Mouse (Mus musculus) brain, embryonic 14.5 days (tissue): ENCODE data around the gene Gga1.

Experiments
- CTCF ChIP-seq: fragments of 200-500 bp; IDR thresholded peaks from 2 replicates; pipeline ENCODE4 v1.5.1; 2012; ENCODE audit warnings: inconsistent platforms, mild to moderate bottlenecking, moderate library complexity, borderline replicate concordance; ENCODE audit not compliant: insufficient read depth, insufficient read length; ENCODE audit errors: extremely low read depth
- POLR2A ChIP-seq: fragments of 200-500 bp; IDR thresholded peaks from 2 replicates; pipeline ENCODE4 v1.6.1; 2012; ENCODE audit warnings: mild to moderate bottlenecking, inconsistent platforms, borderline replicate concordance; ENCODE audit not compliant: poor library complexity, insufficient read depth, insufficient read length, severe bottlenecking; ENCODE audit errors: extremely low read depth

GRCm38 (mm10) chr15:78850059-78850824 lies 26.7 kb upstream of the Gga1 start:
- TF ChIP-seq CTCF (no peak), POLR2A (no peak)
